Mouse (Mus musculus) central nervous system, embryonic 18 days (tissue): ENCODE results near the gene Rsph3b. TPM values are rescaled to one million over a fixed set of nuclear protein-coding genes. Genes with fewer than 3 reads are reported as not detected.

Experiments used
- polyA plus RNA-seq: library from polyadenylated mRNA; depleted of rRNA; stranded (reverse); fragments of >200 nt; gene quantifications from 2 replicates; pipeline ENCODE4 v1.2.3, GENCODE M21; 2012; rRNA removed

Rsph3b gene
- polyA plus RNA-seq = 28.7 and 30.9 TPM in 2 replicates

DNA sequence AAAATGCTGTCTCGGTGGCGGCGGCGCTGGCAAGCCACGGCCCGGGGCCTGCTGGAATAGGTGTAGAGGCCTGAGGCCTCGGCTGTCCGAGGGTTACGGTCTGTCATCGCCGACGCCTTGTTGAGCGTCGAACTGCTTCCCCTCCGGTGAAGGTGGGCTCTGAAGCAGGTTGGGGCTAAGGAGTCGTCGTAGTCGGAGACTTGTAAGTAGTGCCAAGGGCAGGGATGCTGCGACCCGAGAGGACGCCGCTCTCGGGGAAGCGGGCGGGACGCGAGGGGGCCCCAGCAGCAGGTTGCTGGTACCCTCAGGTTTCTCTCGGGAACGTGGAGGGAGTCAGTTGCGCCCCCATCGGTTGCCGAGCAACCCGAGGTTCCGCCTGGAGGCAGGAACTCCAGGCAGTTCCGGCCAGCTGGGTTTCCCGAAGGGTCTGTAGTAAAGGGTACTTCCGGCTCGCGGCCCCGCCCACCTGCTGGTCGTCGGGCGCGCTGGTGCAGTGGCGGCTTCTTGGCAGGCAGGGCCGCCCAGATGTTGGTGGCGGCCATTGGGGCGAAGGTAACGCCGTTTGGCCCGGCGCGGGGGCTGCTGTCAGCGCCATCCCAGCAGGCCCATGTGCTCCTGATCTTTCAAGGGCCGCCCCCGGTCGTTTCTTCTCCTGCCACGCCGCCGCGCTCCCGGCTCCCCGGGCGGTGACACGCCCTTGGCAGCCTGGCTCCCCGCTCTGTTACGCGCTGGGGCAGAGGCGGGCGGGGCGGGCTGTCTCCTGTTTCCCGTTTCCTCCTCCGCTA is at the start of gene Rsph3b:
Gene Rsph3b (minus strand): TSS at position 699 of the 785 bp plus-strand sequence.

DNA sequence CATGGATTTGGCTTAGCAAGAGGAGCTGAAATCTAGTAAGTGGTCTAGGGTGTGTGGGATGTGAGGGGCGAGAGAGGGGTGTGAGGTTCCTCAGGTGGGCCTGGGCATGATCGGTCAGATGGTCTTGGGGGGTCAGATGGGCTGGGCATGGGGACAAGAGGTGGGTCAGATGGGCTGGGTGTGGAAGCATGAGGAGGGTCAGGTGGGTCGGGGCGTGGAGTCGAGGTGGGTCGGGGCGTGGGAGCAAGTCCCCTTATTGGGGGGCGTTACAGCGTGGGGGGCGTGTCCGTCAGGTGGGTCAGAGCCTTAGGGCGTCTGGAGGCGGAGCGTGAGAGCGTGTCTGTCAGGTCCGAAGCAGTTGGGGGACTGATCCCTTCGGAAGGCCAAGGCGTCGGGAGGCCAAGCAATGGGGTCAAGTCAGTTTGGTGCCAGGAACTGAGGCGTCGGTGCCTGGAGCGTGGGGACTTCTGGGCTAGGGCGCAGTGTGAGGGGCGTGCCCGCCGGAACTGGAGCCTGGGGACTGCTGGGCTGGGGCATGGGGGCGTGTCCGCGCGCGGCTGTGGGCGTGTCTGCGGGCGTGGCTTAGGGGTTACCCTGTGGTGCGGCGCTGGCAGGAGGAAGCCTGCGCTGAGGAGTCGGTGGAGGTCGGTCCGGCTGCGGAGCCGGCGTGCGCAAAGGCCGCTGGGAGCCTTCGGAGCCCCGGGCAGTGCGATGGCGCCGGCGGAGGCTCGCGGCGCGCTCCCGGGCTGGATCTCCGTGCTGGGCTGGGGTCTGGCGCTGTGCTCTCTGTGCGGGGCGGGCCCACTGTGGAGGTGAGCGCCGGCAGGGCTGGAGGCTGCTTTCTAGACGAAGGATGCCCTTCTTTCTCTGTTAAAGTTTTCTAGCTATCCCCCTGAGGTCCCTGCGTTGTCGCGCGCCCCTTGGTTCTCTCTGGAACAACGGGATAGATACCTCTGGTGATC is 30.1 kb upstream of the Rsph3b start, which contains the start of gene Gm49721:
Gene Gm49721 (plus strand): TSS at position 618 of the 962 bp plus-strand sequence.

DNA sequence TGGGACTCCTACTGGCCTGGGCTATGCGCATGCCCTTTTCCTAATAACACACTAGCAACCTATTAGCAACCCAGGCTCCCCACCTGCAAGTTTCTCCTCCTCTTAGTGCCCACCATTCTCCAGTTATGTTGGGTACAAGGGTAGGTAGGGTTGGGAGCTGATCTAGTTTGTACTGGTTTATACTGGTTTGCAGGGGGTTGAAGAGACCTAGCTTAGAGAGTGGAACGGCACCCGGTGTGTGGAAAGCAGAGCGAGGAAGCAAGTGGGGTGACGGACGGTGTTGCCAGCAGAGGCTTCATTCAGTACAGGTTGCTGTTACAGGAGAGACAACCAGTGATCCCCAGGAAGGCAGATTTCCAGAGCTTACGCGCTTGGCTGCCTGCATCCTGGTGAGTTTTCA is 21.9 kb upstream of the Rsph3b start, which contains the start of gene Rnaset2b:
Gene Rnaset2b (plus strand): TSS at position 301 of the 400 bp plus-strand sequence.

DNA sequence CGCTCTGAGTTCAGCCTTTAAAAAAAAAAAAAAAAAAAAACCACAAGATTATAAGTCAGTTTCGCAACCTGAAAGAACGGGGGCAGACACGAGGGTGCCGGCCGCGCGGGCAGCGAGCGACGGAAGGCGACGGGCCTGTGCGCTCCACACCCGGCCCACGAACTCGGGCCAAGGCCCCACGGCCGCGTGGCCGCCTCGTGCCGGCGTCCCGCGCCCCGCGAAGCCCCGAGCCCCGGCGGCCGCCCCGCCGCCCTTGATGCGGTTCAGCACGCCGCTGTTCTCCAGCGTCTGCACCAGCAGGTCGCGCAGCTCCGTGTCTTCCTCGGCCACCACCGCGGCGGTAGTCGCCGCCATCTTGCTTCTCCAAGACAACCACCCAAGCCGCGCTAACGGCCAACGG is 12.3 kb upstream of the Rsph3b start, which contains the start of gene Tagap1:
Gene Tagap1 (minus strand): TSS at position 381 of the 400 bp plus-strand sequence.

Other genes starting within 250 kb of the Rsph3b start
- 28.3 and 31.5 TPM in 2 replicates for gene Ezr, start 165.9 kb downstream of the Rsph3b start, polyA plus RNA-seq
- 43.2 and 44.4 TPM in 2 replicates for gene Tagap1, start 12.5 kb upstream of the Rsph3b start, polyA plus RNA-seq
- gene Rnaset2b, start 22.0 kb upstream of the Rsph3b start, polyA plus RNA-seq = 63.6 and 80.9 TPM in 2 replicates
- gene Gm49721, start 30.2 kb upstream of the Rsph3b start, polyA plus RNA-seq = 0.88 and 1.1 TPM in 2 replicates
- 0.32 and 0.47 TPM in 2 replicates for gene Gm1604a, start 76.9 kb upstream of the Rsph3b start, polyA plus RNA-seq
- gene Rps6ka2, start 221.4 kb upstream of the Rsph3b start, polyA plus RNA-seq = 27.4 and 28.7 TPM in 2 replicates